ENCODE assay signal across 22 mouse cellular contexts in the genomic region with DNA sequence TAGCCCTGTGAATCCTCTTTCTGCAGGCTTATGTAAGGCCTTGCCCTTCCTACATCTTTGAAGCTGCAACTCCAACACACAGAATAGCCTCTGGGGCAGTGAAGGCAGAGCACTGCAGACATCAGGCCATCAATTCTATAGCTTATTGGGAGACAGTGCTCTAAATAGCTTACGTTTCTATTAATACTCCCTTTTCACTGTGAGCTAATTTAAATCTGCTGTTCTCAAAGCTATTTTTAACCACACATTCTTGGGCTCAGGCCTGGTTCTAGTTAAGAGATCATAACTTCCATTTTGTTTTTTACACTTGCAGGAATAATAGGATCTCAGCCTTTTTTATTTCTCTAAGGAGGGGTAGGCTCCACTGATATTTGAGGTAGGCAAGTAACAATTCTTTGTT.
A peak's percentile ranks its signal among the peaks of the same experiment; 100 is the strongest.
DNase-seq lines count a peak whose midpoint lies in the region; ATAC-seq and TF ChIP-seq lines count a peak whose summit lies in the region.
"Had no signal": no experiment of that assay in that cellular context is flagged by ENCODE, and none has a peak within 500 bp of the region (broad histone marks: within the 10 kb centered on the region; RNA-seq: fewer than 3 reads in every experiment).

No protein-coding gene starts in this region.

- no peak for DNase-seq in gastrocnemius, adult 2 months
- DNase-seq in gastrocnemius, postnatal 36 days = no peak
- DNase-seq in hindbrain, postnatal 0 days (ENCODE audit: low spot score) = peak; percentile 4
- peak; percentile 53 for DNase-seq in brain, adult 2 months (ENCODE audit: low read depth, low spot score)
- DNase-seq in cerebellum, postnatal 25 days = no peak
- no peak for DNase-seq in thymus, adult 18-20 months
- DNase-seq: adrenal gland, postnatal 25 days; cerebellum, adult 18-20 months; cerebellum, postnatal 36 days; kidney, adult 18-20 months; layer of hippocampus, postnatal 36 days; lung, adult 18-20 months; lung, postnatal 4 days; right cerebral cortex, postnatal 4 days; thymus, postnatal 14 days had no signal

- H3K27me3 ChIP-seq in hindbrain, postnatal 0 days (ENCODE audit: insufficient read depth, low read length) = no peaks in the 10 kb centered on the region
- no peaks in the 10 kb centered on the region for H3K27me3 ChIP-seq in hindbrain, embryonic 12.5 days
- H3K27me3 ChIP-seq in heart, embryonic 15.5 days = no peaks in the 10 kb centered on the region
- H3K27me3 ChIP-seq: CH12.LX; forebrain, embryonic 13.5 days had no signal

- no peak overlapping the region for H3K9ac ChIP-seq in hindbrain, postnatal 0 days (replicated peaks; ENCODE audit: low read length)
- H3K9ac ChIP-seq in hindbrain, embryonic 12.5 days = no peak overlapping the region
- no peak overlapping the region for H3K9ac ChIP-seq in heart, embryonic 15.5 days
- H3K9ac ChIP-seq: forebrain, embryonic 13.5 days had no signal

- ATAC-seq in hindbrain, postnatal 0 days = no peak
- no peak for ATAC-seq in hindbrain, embryonic 12.5 days (ENCODE audit: low FRiP score)
- no peak for ATAC-seq in heart, embryonic 15.5 days (replicated peaks; ENCODE audit: insufficient number of reproducible peaks, insufficient read depth, low FRiP score, low read depth)
- ATAC-seq: forebrain, embryonic 13.5 days had no signal

- H3K27ac ChIP-seq in gastrocnemius, adult 2 months = peak overlapping the region; percentile 38; the same call in 1 of the 2 replicates
- H3K27ac ChIP-seq in hindbrain, postnatal 0 days = no peak overlapping the region
- no peak overlapping the region for H3K27ac ChIP-seq in hindbrain, embryonic 12.5 days
- peak overlapping the region; percentile 55 for H3K27ac ChIP-seq in heart, embryonic 15.5 days
- H3K27ac ChIP-seq: forebrain, embryonic 13.5 days; kidney, postnatal 0 days; stomach, postnatal 0 days had no signal

- H3K9me3 ChIP-seq in hindbrain, postnatal 0 days (ENCODE audit: low read length) = no peaks in the 10 kb centered on the region
- H3K9me3 ChIP-seq in hindbrain, embryonic 12.5 days (replicated peaks) = no peaks in the 10 kb centered on the region
- no peaks in the 10 kb centered on the region for H3K9me3 ChIP-seq in heart, embryonic 15.5 days (replicated peaks)
- H3K9me3 ChIP-seq: forebrain, embryonic 13.5 days had no signal

- no peak for TF ChIP-seq CTCF in gastrocnemius, adult 2 months (IDR thresholded peaks at IDR 0.05)
- TF ChIP-seq CTCF in hindbrain, postnatal 0 days (IDR thresholded peaks at IDR 0.05; ENCODE audit: low read depth) = no peak

- H3K36me3 ChIP-seq in hindbrain, postnatal 0 days (ENCODE audit: insufficient read depth, low read length) = no peaks in the 10 kb centered on the region
- H3K36me3 ChIP-seq in hindbrain, embryonic 12.5 days = no peaks in the 10 kb centered on the region
- no peaks in the 10 kb centered on the region for H3K36me3 ChIP-seq in heart, embryonic 15.5 days

- WGBS in hindbrain, postnatal 0 days = 39% methylated on average over 1 of the region's 1 CpGs
- WGBS in hindbrain, embryonic 12.5 days = 75% methylated on average over 1 of the region's 1 CpGs
- whole genome bisulfite sequencing in heart, embryonic 15.5 days = 32% methylated on average over 1 of the region's 1 CpGs

- H3K4me1 ChIP-seq in hindbrain, postnatal 0 days (ENCODE audit: insufficient read depth, low read length) = no peaks in the 10 kb centered on the region
- no peaks in the 10 kb centered on the region for H3K4me1 ChIP-seq in hindbrain, embryonic 12.5 days
- H3K4me1 ChIP-seq in heart, embryonic 15.5 days (replicated peaks) = peaks cover 11% of the 10 kb centered on the region

- intact Hi-C loops in gastrocnemius, adult 2 months (cut with DNase I) = no loop called here
- intact Hi-C loops in gastrocnemius, postnatal 36 days (cut with DNase I) = no loop called here

- no peak overlapping the region for H3K4me2 ChIP-seq in hindbrain, postnatal 0 days (ENCODE audit: low read depth, low read length)
- no peak overlapping the region for H3K4me2 ChIP-seq in hindbrain, embryonic 12.5 days (replicated peaks)
- H3K4me2 ChIP-seq in heart, embryonic 15.5 days = no peak overlapping the region
- H3K4me2 ChIP-seq: forebrain, embryonic 13.5 days; liver, embryonic 11.5 days had no signal

- no peak overlapping the region for H3K4me3 ChIP-seq in gastrocnemius, adult 2 months
- H3K4me3 ChIP-seq in hindbrain, postnatal 0 days (ENCODE audit: low read length) = no peak overlapping the region
- no peak overlapping the region for H3K4me3 ChIP-seq in hindbrain, embryonic 12.5 days
- H3K4me3 ChIP-seq in heart, embryonic 15.5 days = no peak overlapping the region
- H3K4me3 ChIP-seq: forebrain, embryonic 13.5 days had no signal

Comparison
In these comparisons a context has a peak if more than half of its experiments do, and no peak if none do; other contexts are left out.
1. DNase-seq: peak in hindbrain, postnatal 0 days (single experiment) and brain, adult 2 months (single experiment); none in gastrocnemius, adult 2 months (single experiment), gastrocnemius, postnatal 36 days (0 of 2), cerebellum, postnatal 25 days (0 of 2) and thymus, adult 18-20 months (0 of 2).
2. H3K27ac ChIP-seq: peak in gastrocnemius, adult 2 months (single experiment) and heart, embryonic 15.5 days (single experiment); none in hindbrain, postnatal 0 days (single experiment) and hindbrain, embryonic 12.5 days (single experiment).